Mouse (Mus musculus) hindbrain, postnatal 0 days (tissue): ENCODE data around the gene Tmem196. TPM values are rescaled to one million over a fixed set of nuclear protein-coding genes. Genes with fewer than 3 reads are reported as not detected.

Source experiments
- ATAC-seq: fragments of 200-750 bp; cut with Nextera tagmentation; 2 replicates; pipeline ENCODE4 v1.8.0; 2017; ENCODE audit warnings: mild to moderate bottlenecking, moderate TSS enrichment, moderate library complexity
- DNase-seq: peaks from one replicate; pipeline ENCODE4 v3.0.0-alpha.2; 2015; ENCODE audit warnings: low spot score
- H3K27ac ChIP-seq: fragments of 300-500 bp; sonication (generic); 2 replicates; pipeline ENCODE4 v1.5.1; 2014; ENCODE audit warnings: mild to moderate bottlenecking
- H3K27me3 ChIP-seq: fragments of 300-500 bp; sonication (generic); 2 replicates; pipeline ENCODE4 v1.6.1; 2014; ENCODE audit warnings: low read length, mixed read lengths; ENCODE audit not compliant: insufficient read depth
- H3K36me3 ChIP-seq: fragments of 300-500 bp; sonication (generic); 2 replicates; pipeline ENCODE4 v1.6.1; 2014; ENCODE audit warnings: low read length, mixed read lengths; ENCODE audit not compliant: insufficient read depth
- H3K4me1 ChIP-seq: fragments of 300-500 bp; sonication (generic); 2 replicates; pipeline ENCODE4 v1.6.1; 2014; ENCODE audit warnings: antibody characterized with exemption, low read length, mixed read lengths; ENCODE audit not compliant: insufficient read depth
- H3K4me2 ChIP-seq: fragments of 300-500 bp; sonication (generic); 2 replicates; pipeline ENCODE4 v1.6.1; 2014; ENCODE audit warnings: low read depth, mild to moderate bottlenecking, low read length, moderate library complexity, mixed read lengths
- H3K4me3 ChIP-seq: fragments of 300-500 bp; sonication (generic); 2 replicates; pipeline ENCODE4 v1.5.1; 2014; ENCODE audit warnings: low read length
- H3K9ac ChIP-seq: fragments of 300-500 bp; sonication (generic); replicated peaks from 2 replicates; pipeline ENCODE4 v1.6.1; 2014; ENCODE audit warnings: mild to moderate bottlenecking, low read length, moderate library complexity, mixed read lengths
- H3K9me3 ChIP-seq: fragments of 300-500 bp; sonication (generic); 2 replicates; pipeline ENCODE4 v1.6.1; 2016; ENCODE audit warnings: low read length, mixed read lengths
- CTCF ChIP-seq: IDR thresholded peaks from 2 replicates; pipeline ENCODE4 v1.5.1; 2016; ENCODE audit warnings: antibody characterized with exemption, control low read depth, low read depth
- WGBS: fragments of 180-500 bp; shearing (Covaris S2); extraction: QIAGEN DNeasy Blood & Tissue Kit; methylation state at CpG from one replicate; pipeline ENCODE4 v1.1.7; 2014; 5-methylcytosine and 5-hydroxymethylcytosine counted together
- polyA plus RNA-seq: library from polyadenylated mRNA; unstranded; fragments of >200 nt; fragmentation: Nextera tagmentation; extraction: Ambion mirVana; gene quantifications from 2 replicates; pipeline ENCODE4 v1.2.1, GENCODE M21; 2015
- total RNA-seq: library from RNA; depleted of rRNA; stranded (reverse); fragments of >200 nt; gene quantifications from 2 replicates; pipeline ENCODE4 v1.2.3, GENCODE M21; 2014; rRNA removed

Tmem196 gene
- total RNA-seq (13.8 and 14.5 TPM in 2 replicates), polyA plus RNA-seq (16.4 and 18.6 TPM in 2 replicates)

GRCm38 (mm10) chr12:119945589-119946310 lies at the start of gene Tmem196:
TSS of gene Tmem196 (plus strand) at chr12:119945822.
- Histone ChIP-seq H3K9me3 (no peaks in the 10 kb centered on the region), H3K4me3 (peak within 1 kb of the TSS; percentile 63), H3K27ac (peak within 1 kb of the TSS; percentile 23), H3K9ac (peak within 1 kb of the TSS; percentile 66), H3K27me3 (no peaks in the 10 kb centered on the region), H3K36me3 (no peaks in the 10 kb centered on the region), H3K4me2 (peak within 1 kb of the TSS; percentile 60), H3K4me1 (no peaks in the 10 kb centered on the region)
- DNase-seq (peak; percentile 57), ATAC-seq (peak; percentile 82)
- 3% methylated on average over 25 of the region's 25 CpGs for WGBS
- TF ChIP-seq CTCF, result no peak

DNA sequence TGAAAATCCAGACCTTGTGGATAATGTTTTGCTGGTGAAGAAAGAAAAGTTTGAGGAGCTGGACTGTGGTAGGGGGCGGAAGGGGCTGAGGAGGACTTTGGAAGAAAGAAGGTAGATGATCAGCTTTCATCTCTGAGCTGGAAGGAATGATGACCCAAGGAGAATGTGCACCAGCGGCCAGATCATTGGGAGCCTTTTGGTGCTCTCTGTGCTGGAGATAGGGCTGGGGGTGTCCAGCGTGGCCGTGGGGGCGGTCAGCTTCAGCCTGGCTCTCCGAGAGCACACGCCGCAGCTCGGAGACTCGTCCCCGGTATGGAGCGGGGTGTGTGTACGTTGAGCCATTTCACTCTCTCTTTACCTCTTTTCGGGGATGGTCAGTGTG lies 680 bp downstream of the Tmem196 start:
- Histone ChIP-seq H3K36me3 (no peaks in the 10 kb centered on the region), H3K9me3 (no peaks in the 10 kb centered on the region), H3K4me1 (no peaks in the 10 kb centered on the region), H3K4me3 (peak overlapping the region; percentile 63), H3K9ac (peak overlapping the region; percentile 66), H3K27ac (peak overlapping the region; percentile 23), H3K27me3 (no peaks in the 10 kb centered on the region), H3K4me2 (peak overlapping the region; percentile 60)
- ATAC-seq (peak; percentile 79), DNase-seq (peak; percentile 49)
- TF ChIP-seq CTCF, result no peak
- under 1% methylated on average over 14 of the region's 14 CpGs for WGBS

GRCm38 (mm10) chr12:119957041-119957440 lies 11.4 kb downstream of the Tmem196 start:
- 42% methylated on average over 3 of the region's 3 CpGs for WGBS
- no peak overlapping the region for H3K27ac ChIP-seq
- no peak overlapping the region for H3K4me2 ChIP-seq
- DNase-seq, result peak; percentile 53
- no peak for TF ChIP-seq CTCF
- no peaks in the 10 kb centered on the region for H3K4me1 ChIP-seq
- H3K4me3 ChIP-seq, result no peak overlapping the region
- no peaks in the 10 kb centered on the region for H3K27me3 ChIP-seq
- H3K9ac ChIP-seq, result no peak overlapping the region
- no peak for ATAC-seq
- H3K9me3 ChIP-seq, result no peaks in the 10 kb centered on the region
- no peaks in the 10 kb centered on the region for H3K36me3 ChIP-seq

DNA sequence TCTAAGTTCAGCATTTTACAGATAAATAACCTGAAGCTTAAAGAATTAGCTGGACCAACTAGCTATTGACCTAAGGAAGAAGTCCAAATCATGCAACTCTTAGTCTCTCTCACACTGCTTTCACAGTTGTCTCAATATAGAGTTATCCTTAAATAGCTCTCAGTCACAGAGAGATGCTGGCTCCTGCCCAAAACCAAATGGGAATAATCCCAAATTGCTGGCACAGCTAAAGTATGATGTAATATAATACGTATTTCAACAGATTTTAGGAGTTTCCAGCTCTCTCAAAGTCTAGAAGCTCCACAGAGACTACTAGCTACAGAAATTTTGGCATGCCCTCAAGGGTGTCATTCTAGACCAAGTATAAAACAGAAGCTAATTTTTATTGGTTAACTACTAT lies 15.1 kb downstream of the Tmem196 start:
- no peak overlapping the region for H3K4me2 ChIP-seq
- ATAC-seq (no peak), DNase-seq (peak; percentile 55)
- H3K27ac ChIP-seq, result no peak overlapping the region
- no peak overlapping the region for H3K4me3 ChIP-seq
- H3K27me3 ChIP-seq, result no peaks in the 10 kb centered on the region
- no peaks in the 10 kb centered on the region for H3K9me3 ChIP-seq
- TF ChIP-seq CTCF, result no peak
- no peaks in the 10 kb centered on the region for H3K4me1 ChIP-seq
- 51% methylated on average over 1 of the region's 1 CpGs for WGBS
- H3K36me3 ChIP-seq, result no peaks in the 10 kb centered on the region
- H3K9ac ChIP-seq, result no peak overlapping the region

DNA sequence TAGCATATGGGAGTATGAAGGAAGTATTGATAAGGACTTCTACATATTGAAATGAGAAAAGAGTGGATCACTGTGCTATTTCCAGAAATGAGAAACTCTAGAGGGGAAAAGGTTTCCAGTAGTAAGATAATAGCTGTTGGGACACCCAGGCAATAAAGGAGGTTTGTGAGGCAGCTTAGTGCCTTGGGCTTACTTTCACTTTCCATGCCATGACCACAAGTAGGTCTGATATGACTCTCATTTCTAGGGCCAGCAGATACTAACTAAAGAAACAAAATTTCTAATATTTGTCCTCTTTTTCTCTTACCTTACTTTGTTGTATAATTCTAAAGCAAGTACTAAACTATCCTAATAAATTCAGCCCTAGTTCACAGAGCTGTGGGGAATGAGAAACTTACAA lies 19.8 kb downstream of the Tmem196 start:
- no peak for TF ChIP-seq CTCF
- no peak overlapping the region for H3K4me3 ChIP-seq
- no peaks in the 10 kb centered on the region for H3K27me3 ChIP-seq
- H3K9me3 ChIP-seq, result no peaks in the 10 kb centered on the region
- H3K4me2 ChIP-seq, result no peak overlapping the region
- no peaks in the 10 kb centered on the region for H3K4me1 ChIP-seq
- no peak overlapping the region for H3K9ac ChIP-seq
- ATAC-seq, result no peak
- no peak overlapping the region for H3K27ac ChIP-seq
- no peak for DNase-seq
- no peaks in the 10 kb centered on the region for H3K36me3 ChIP-seq

DNA sequence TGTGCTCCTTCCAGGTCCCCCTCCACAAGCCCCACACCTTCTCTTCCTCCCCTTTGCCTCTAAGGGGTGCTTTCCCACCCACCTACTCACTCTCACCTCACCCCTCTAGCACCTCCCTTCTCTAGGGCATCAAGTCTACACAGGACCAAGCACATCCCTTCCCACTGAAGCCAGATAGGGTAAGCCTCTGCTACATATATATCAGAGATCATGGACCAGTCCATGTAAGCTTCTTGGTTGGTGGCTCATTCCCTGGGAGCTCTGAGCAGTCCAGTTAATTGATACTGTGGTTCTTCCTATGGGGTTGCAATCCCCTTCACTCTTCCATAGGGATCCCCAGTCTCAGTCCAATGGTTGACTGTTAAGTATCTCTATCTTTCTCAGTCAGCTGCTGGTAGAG lies 24.4 kb downstream of the Tmem196 start:
- no peaks in the 10 kb centered on the region for H3K36me3 ChIP-seq
- no peak for ATAC-seq
- no peak overlapping the region for H3K4me3 ChIP-seq
- no peaks in the 10 kb centered on the region for H3K4me1 ChIP-seq
- no peak for TF ChIP-seq CTCF
- no peak overlapping the region for H3K27ac ChIP-seq
- no peaks in the 10 kb centered on the region for H3K27me3 ChIP-seq
- H3K4me2 ChIP-seq, result no peak overlapping the region
- no peak for DNase-seq
- no peak overlapping the region for H3K9ac ChIP-seq
- H3K9me3 ChIP-seq, result no peaks in the 10 kb centered on the region

GRCm38 (mm10) chr12:119981731-119982130 lies 36.1 kb downstream of the Tmem196 start:
- TF ChIP-seq CTCF, result peak; percentile 83

More at GRCm38 (mm10) chr12:119981731-119982130, 36.1 kb downstream of the Tmem196 start:
- no peak overlapping the region for H3K9ac ChIP-seq
- H3K27me3 ChIP-seq, result no peaks in the 10 kb centered on the region
- ATAC-seq (no peak), DNase-seq (peak; percentile 86)
- H3K4me1 ChIP-seq, result no peaks in the 10 kb centered on the region
- H3K27ac ChIP-seq, result no peak overlapping the region
- H3K4me2 ChIP-seq, result no peak overlapping the region
- no peaks in the 10 kb centered on the region for H3K9me3 ChIP-seq
- H3K36me3 ChIP-seq, result no peaks in the 10 kb centered on the region
- 1% methylated on average over 2 of the region's 2 CpGs for WGBS
- H3K4me3 ChIP-seq, result no peak overlapping the region
